Mouse (Mus musculus) liver, adult 2 months (tissue): Measurements from ENCODE around the gene Capg.

Experiments
- CTCF ChIP-seq: fragments of 200-500 bp; IDR thresholded peaks from 2 replicates; pipeline ENCODE4 v1.5.1; 2011; ENCODE audit warnings: low read depth, low read length, control low read depth
- POLR2A ChIP-seq: fragments of 200-500 bp; IDR thresholded peaks from 2 replicates; pipeline ENCODE4 v1.6.1; 2011; ENCODE audit warnings: low read length, control low read depth; ENCODE audit not compliant: insufficient read depth; ENCODE audit errors: extremely low read depth

DNA sequence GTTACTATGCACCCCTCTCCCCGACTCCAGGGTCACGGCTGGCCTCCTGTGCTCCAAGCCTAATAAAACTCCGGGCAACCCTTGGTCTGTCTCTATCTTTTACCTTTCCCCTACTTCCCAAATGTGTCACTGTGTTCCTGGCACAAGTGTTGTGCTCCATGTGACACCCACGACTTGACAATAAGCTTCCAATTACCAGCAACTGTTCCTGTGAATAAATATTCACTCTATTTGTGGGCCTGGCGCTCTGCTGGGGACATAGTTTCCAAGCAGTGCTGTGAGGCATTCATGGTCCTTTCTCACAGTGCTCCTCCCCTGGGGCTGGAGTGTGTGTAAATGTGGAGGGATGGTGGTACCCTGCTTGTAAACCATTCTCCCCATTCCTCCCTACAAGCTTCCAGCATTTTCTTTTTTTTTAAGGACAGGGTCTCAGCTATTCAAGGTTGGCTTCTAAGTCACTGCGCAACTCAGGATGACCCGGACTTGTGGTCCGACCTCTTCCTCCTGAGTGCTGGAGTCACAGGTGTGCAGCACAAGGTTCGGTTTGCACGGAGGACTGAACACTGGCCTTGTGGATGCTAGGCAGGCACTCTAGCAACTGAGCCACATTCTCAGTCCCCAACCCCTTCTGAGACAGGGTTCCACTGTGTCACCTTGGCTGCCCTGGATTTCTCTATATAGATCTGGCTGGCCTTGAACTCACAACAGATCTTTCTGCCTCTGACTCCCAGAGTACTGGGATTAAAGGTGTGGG, 26.6 kb downstream of the Capg start:
- TF ChIP-seq CTCF (no peak), POLR2A (no peak)
